Mouse (Mus musculus) lung, adult 2 months (tissue): ENCODE data around the gene Kctd2.

Source experiments
- CTCF ChIP-seq: fragments of 200-500 bp; IDR thresholded peaks from 2 replicates; pipeline ENCODE4 v1.5.1; 2011; ENCODE audit warnings: mild to moderate bottlenecking, low read length, control low read depth; ENCODE audit not compliant: insufficient read depth
- POLR2A ChIP-seq: fragments of 200-500 bp; IDR thresholded peaks from 2 replicates; pipeline ENCODE4 v1.6.1; 2011; ENCODE audit warnings: low read depth, mild to moderate bottlenecking, control low read depth, low read length, borderline replicate concordance; ENCODE audit errors: extremely low read depth

DNA sequence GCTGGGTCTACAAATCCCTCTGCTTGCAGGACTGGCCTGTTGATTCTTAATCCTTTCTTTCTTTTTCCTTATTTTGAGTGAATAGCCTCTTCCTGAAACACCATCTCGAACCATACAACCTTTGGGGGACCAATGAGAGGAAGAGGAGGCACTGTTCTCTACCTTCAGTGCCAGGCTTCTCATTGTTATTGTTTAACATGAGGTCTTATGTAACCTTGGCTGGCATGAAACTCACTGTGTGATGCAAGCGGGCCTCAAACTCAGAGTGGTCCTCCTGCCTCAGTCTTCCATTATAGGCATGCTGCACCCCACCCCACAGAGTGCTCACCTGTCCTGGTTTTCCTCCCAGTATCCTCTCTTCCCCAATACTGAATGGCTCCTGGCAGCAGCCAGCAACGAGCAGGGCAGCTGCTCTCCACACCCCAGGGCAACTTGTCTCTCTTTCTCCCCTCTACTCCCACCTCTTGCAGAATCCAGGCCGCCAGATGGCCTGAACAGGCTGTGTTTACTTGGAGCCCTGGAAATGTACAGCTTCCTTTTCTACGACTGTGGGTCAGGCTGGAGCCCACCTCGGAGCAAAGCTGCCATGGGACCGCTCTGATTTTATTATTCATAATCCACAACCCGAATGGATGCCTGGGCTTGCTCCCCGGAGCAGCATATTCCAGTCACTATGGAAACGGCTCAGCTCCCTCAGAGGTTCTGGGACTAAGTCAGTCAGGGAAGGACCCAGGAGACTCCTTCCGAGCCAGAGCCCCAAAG lies 19.1 kb upstream of the Kctd2 start:
- no peak for TF ChIP-seq CTCF
- no peak for TF ChIP-seq POLR2A
